Mouse (Mus musculus): ENCODE results near the gene Nbl1. TPM values are rescaled to one million over a fixed set of nuclear protein-coding genes. Genes with fewer than 3 reads are reported as not detected.
A peak's percentile ranks its signal among the peaks of the same experiment; 100 is the strongest.

Nbl1 gene
- polyA plus RNA-seq, 1 experiment: 125 TPM

GRCm38 (mm10) chr4:139075915-139076314, 16.9 kb downstream of the Nbl1 start:
- 19% methylated on average over 5 of the region's 5 CpGs for WGBS
- no peak for DNase-seq (ENCODE audit: low read depth, low spot score)

- no peak for DNase-seq (ENCODE audit: low read depth, low spot score)
- 1% methylated on average over 76 of the region's 77 CpGs for WGBS
These were observed 17.6 kb downstream of the Nbl1 start, which contains the start of gene Htr6 for GRCm38 (mm10) chr4:139075041-139075711. TSS of gene Htr6 (minus strand) at chr4:139075570.

- DNase-seq (ENCODE audit: low read depth, low spot score): no peak
- 23% methylated on average over 29 of the region's 29 CpGs for WGBS
These were observed 18.7 kb downstream of the Nbl1 start for GRCm38 (mm10) chr4:139074060-139074459.

GRCm38 (mm10) chr4:139068287-139068686, 24.5 kb downstream of the Nbl1 start:
- no peak for DNase-seq (ENCODE audit: low read depth, low spot score)
- 35% methylated on average over 4 of the region's 4 CpGs for WGBS

- 68% methylated on average over 5 of the region's 5 CpGs for WGBS
- DNase-seq (ENCODE audit: low read depth, low spot score): no peak
These were observed 28.0 kb downstream of the Nbl1 start for GRCm38 (mm10) chr4:139064831-139065230.

GRCm38 (mm10) chr4:139059569-139059968, 33.2 kb downstream of the Nbl1 start:
- DNase-seq (ENCODE audit: low read depth, low spot score): no peak
- 11% methylated on average over 7 of the region's 7 CpGs for WGBS

- 93% methylated on average over 5 of the region's 5 CpGs for WGBS
These were observed 34.8 kb downstream of the Nbl1 start for GRCm38 (mm10) chr4:139058029-139058428.

GRCm38 (mm10) chr4:139057291-139057690, 35.5 kb downstream of the Nbl1 start:
- 81% methylated on average over 5 of the region's 5 CpGs for WGBS
- no peak for DNase-seq (ENCODE audit: low read depth, low spot score)

More at GRCm38 (mm10) chr4:139058029-139058428, 34.8 kb downstream of the Nbl1 start:
- DNase-seq (ENCODE audit: low read depth, low spot score): no peak

- WGBS: 77% methylated on average over 3 of the region's 3 CpGs
- DNase-seq (ENCODE audit: low read depth, low spot score): no peak
These were observed 37.0 kb downstream of the Nbl1 start for GRCm38 (mm10) chr4:139055744-139056143.

GRCm38 (mm10) chr4:139055336-139055735, 37.5 kb downstream of the Nbl1 start:
- 87% methylated on average over 4 of the region's 4 CpGs for WGBS

GRCm38 (mm10) chr4:139054300-139054923, 38.4 kb downstream of the Nbl1 start:
- WGBS: 81% methylated on average over 9 of the region's 9 CpGs
- DNase-seq (ENCODE audit: low read depth, low spot score): no peak

More at GRCm38 (mm10) chr4:139055336-139055735, 37.5 kb downstream of the Nbl1 start:
- no peak for DNase-seq (ENCODE audit: low read depth, low spot score)

GRCm38 (mm10) chr4:139053391-139053790, 39.4 kb downstream of the Nbl1 start:
- WGBS: 77% methylated on average over 5 of the region's 5 CpGs
- no peak for DNase-seq (ENCODE audit: low read depth, low spot score)

- WGBS: 90% methylated on average over 7 of the region's 7 CpGs
- DNase-seq (ENCODE audit: low read depth, low spot score): no peak
These were observed 40.0 kb downstream of the Nbl1 start for GRCm38 (mm10) chr4:139052796-139053195.

- DNase-seq (ENCODE audit: low read depth, low spot score): no peak
- WGBS: 88% methylated on average over 6 of the region's 6 CpGs
These were observed 44.3 kb downstream of the Nbl1 start for GRCm38 (mm10) chr4:139048518-139048917.

GRCm38 (mm10) chr4:139046354-139046753, 46.4 kb downstream of the Nbl1 start:
- DNase-seq (ENCODE audit: low read depth, low spot score): no peak
- 90% methylated on average over 5 of the region's 5 CpGs for WGBS

GRCm38 (mm10) chr4:139044566-139044965, 48.2 kb downstream of the Nbl1 start:
- 92% methylated on average over 5 of the region's 5 CpGs for WGBS
- no peak for DNase-seq (ENCODE audit: low read depth, low spot score)

- 81% methylated on average over 2 of the region's 2 CpGs for WGBS
- no peak for DNase-seq (ENCODE audit: low read depth, low spot score)
These were observed 49.2 kb downstream of the Nbl1 start for GRCm38 (mm10) chr4:139043600-139043999.

GRCm38 (mm10) chr4:139042611-139043010, 50.2 kb downstream of the Nbl1 start:
- no peak for DNase-seq (ENCODE audit: low read depth, low spot score)
- WGBS: 82% methylated on average over 5 of the region's 5 CpGs

- WGBS: 75% methylated on average over 10 of the region's 10 CpGs
- DNase-seq (ENCODE audit: low read depth, low spot score): no peak
These were observed 52.5 kb downstream of the Nbl1 start for GRCm38 (mm10) chr4:139040084-139040839.

- DNase-seq (ENCODE audit: low read depth, low spot score): peak; percentile 8
- 25% methylated on average over 17 of the region's 17 CpGs for WGBS
These were observed 54.8 kb downstream of the Nbl1 start for GRCm38 (mm10) chr4:139037795-139038607.

Measured in large intestine, adult 2 months (tissue).